Mouse (Mus musculus): ENCODE measurements around the gene Agfg1. TPM values are rescaled to one million over a fixed set of nuclear protein-coding genes. Genes with fewer than 3 reads are reported as not detected.
"Not testable (repeated sequence)": the region's sequence is repeated elsewhere in the genome, so short reads cannot be mapped to it uniquely, and the experiment has no call there.

The Agfg1 gene
- polyA plus RNA-seq, 1 experiment from 2014 or later, result 26.6 TPM

GRCm38 (mm10) chr1:82930558-82930957 is 91.3 kb downstream of the Agfg1 start:
- not testable (repeated sequence) for H3K4me2 ChIP-seq; H3K27me3 ChIP-seq (replicated peaks); H3K4me3 ChIP-seq (replicated peaks); H3K9me3 ChIP-seq (replicated peaks); H3K27ac ChIP-seq (replicated peaks); H3K36me3 ChIP-seq; H3K9ac ChIP-seq (replicated peaks); H3K4me1 ChIP-seq; ATAC-seq (ENCODE audit: low FRiP score)
- 98% methylated on average over 3 of the region's 3 CpGs for WGBS

GRCm38 (mm10) chr1:82931326-82931725 is 92.0 kb downstream of the Agfg1 start, which contains the start of gene Gm6217:
Gene Gm6217, minus strand, starts transcription at chr1:82931399.
- H3K27me3 ChIP-seq (replicated peaks); H3K27ac ChIP-seq (replicated peaks); ATAC-seq (ENCODE audit: low FRiP score); H3K4me2 ChIP-seq; H3K36me3 ChIP-seq; H3K9me3 ChIP-seq (replicated peaks); H3K4me1 ChIP-seq; H3K4me3 ChIP-seq (replicated peaks); H3K9ac ChIP-seq (replicated peaks): not testable (repeated sequence)
- WGBS, result no CpG with 5 or more reads among the region's 6 CpGs

GRCm38 (mm10) chr1:82938666-82939065 is 99.4 kb downstream of the Agfg1 start:
- 93% methylated on average over 5 of the region's 5 CpGs for WGBS
- Histone ChIP-seq H3K36me3 (no peaks in the 10 kb centered on the region), H3K4me2 (no peak overlapping the region), H3K4me3 (replicated peaks) (no peak overlapping the region), H3K4me1 (no peaks in the 10 kb centered on the region), H3K9me3 (replicated peaks) (peaks cover 4% of the 10 kb centered on the region; the same call in 1 of the 2 replicates), H3K27ac (replicated peaks) (no peak overlapping the region), H3K27me3 (replicated peaks) (no peaks in the 10 kb centered on the region), H3K9ac (replicated peaks) (no peak overlapping the region)
- ATAC-seq (ENCODE audit: low FRiP score), result no peak

- H3K36me3 ChIP-seq; ATAC-seq (ENCODE audit: low FRiP score); H3K4me1 ChIP-seq; H3K9me3 ChIP-seq (replicated peaks); H3K4me2 ChIP-seq; H3K4me3 ChIP-seq (replicated peaks); H3K27ac ChIP-seq (replicated peaks); H3K9ac ChIP-seq (replicated peaks); H3K27me3 ChIP-seq (replicated peaks): not testable (repeated sequence)
- WGBS, result 95% methylated on average over 2 of the region's 2 CpGs
Measured at GRCm38 (mm10) chr1:82942505-82942904, 103.2 kb downstream of the Agfg1 start.

- H3K27ac ChIP-seq (replicated peaks); H3K9me3 ChIP-seq (replicated peaks); ATAC-seq (ENCODE audit: low FRiP score); H3K27me3 ChIP-seq (replicated peaks); H3K36me3 ChIP-seq; H3K4me3 ChIP-seq (replicated peaks); H3K4me2 ChIP-seq; H3K9ac ChIP-seq (replicated peaks); H3K4me1 ChIP-seq: not testable (repeated sequence)
- WGBS, result no CpG with 5 or more reads among the region's 6 CpGs
Measured at GRCm38 (mm10) chr1:82943295-82943694, 104.0 kb downstream of the Agfg1 start, which contains the start of gene A030003K21Rik. Gene A030003K21Rik, minus strand, starts transcription at chr1:82943388.

- H3K4me3 ChIP-seq (replicated peaks); ATAC-seq (ENCODE audit: low FRiP score); H3K9ac ChIP-seq (replicated peaks); H3K27ac ChIP-seq (replicated peaks); H3K36me3 ChIP-seq; H3K27me3 ChIP-seq (replicated peaks); H3K9me3 ChIP-seq (replicated peaks); H3K4me2 ChIP-seq; H3K4me1 ChIP-seq: not testable (repeated sequence)
- WGBS, result 100% methylated on average over 2 of the region's 2 CpGs
Measured at GRCm38 (mm10) chr1:82946029-82946428, 106.7 kb downstream of the Agfg1 start.

GRCm38 (mm10) chr1:82948601-82949000 is 109.3 kb downstream of the Agfg1 start:
- no peak overlapping the region for H3K4me3 ChIP-seq (replicated peaks)
- no peak overlapping the region for H3K27ac ChIP-seq (replicated peaks)
- no peaks in the 10 kb centered on the region for H3K4me1 ChIP-seq
- 90% methylated on average over 2 of the region's 2 CpGs for WGBS
- H3K4me2 ChIP-seq, result no peak overlapping the region
- no peaks in the 10 kb centered on the region for H3K36me3 ChIP-seq
- ATAC-seq (ENCODE audit: low FRiP score), result no peak
- H3K9me3 ChIP-seq (replicated peaks), result no peaks in the 10 kb centered on the region
- no peak overlapping the region for H3K9ac ChIP-seq (replicated peaks)
- H3K27me3 ChIP-seq (replicated peaks), result no peaks in the 10 kb centered on the region

Small RNAs within 50 kb of the gene (microRNA-seq; reads per million reads assigned to microRNA genes)
- not detected for gene Gm22396

Other genes with a start within 250 kb of the Agfg1 start
- gene Mff, start 114.6 kb upstream of the Agfg1 start, polyA plus RNA-seq (2015; fragmentation: Nextera tagmentation; extraction: Ambion mirVana), result 347 and 375 TPM in 2 replicates
- 10.5 TPM in 1 of 2 replicates, not detected in the other for gene Tm4sf20, start 71.0 kb upstream of the Agfg1 start, polyA plus RNA-seq (2015; fragmentation: Nextera tagmentation; extraction: Ambion mirVana)
- not detected in 2 replicates for gene Gm47791, start 68.2 kb upstream of the Agfg1 start, polyA plus RNA-seq (2015; fragmentation: Nextera tagmentation; extraction: Ambion mirVana)
- gene A030005L19Rik, start 73.8 kb downstream of the Agfg1 start, polyA plus RNA-seq (2015; fragmentation: Nextera tagmentation; extraction: Ambion mirVana), result 0.26 TPM in 1 of 2 replicates, not detected in the other
- gene A030014E15Rik, start 85.4 kb downstream of the Agfg1 start, polyA plus RNA-seq (2015; fragmentation: Nextera tagmentation; extraction: Ambion mirVana), result not detected in 2 replicates
- gene Gm6217, start 91.9 kb downstream of the Agfg1 start, polyA plus RNA-seq (2015; fragmentation: Nextera tagmentation; extraction: Ambion mirVana), result not detected in 2 replicates
- gene A030003K21Rik, start 103.9 kb downstream of the Agfg1 start, polyA plus RNA-seq (2015; fragmentation: Nextera tagmentation; extraction: Ambion mirVana), result not detected in 2 replicates
- gene Gm7544, start 116.5 kb downstream of the Agfg1 start, polyA plus RNA-seq (2015; fragmentation: Nextera tagmentation; extraction: Ambion mirVana), result not detected in 2 replicates
- not detected in 2 replicates for gene Gm47955, start 120.8 kb downstream of the Agfg1 start, polyA plus RNA-seq (2015; fragmentation: Nextera tagmentation; extraction: Ambion mirVana)
- gene Gm47959, start 161.1 kb downstream of the Agfg1 start, polyA plus RNA-seq (2015; fragmentation: Nextera tagmentation; extraction: Ambion mirVana), result not detected in 2 replicates
- 0.75 and 1.1 TPM in 2 replicates for gene Slc19a3, start 199.0 kb downstream of the Agfg1 start, polyA plus RNA-seq (2015; fragmentation: Nextera tagmentation; extraction: Ambion mirVana)
- gene Krtap28-10, start 203.0 kb downstream of the Agfg1 start, polyA plus RNA-seq (2015; fragmentation: Nextera tagmentation; extraction: Ambion mirVana), result not detected in 2 replicates
- gene Gm47969, start 205.4 kb downstream of the Agfg1 start, polyA plus RNA-seq (2015; fragmentation: Nextera tagmentation; extraction: Ambion mirVana), result not detected in 2 replicates
- gene A030005K14Rik, start 219.9 kb downstream of the Agfg1 start, polyA plus RNA-seq (2015; fragmentation: Nextera tagmentation; extraction: Ambion mirVana), result not detected in 2 replicates
- gene Krtap28-13, start 221.4 kb downstream of the Agfg1 start, polyA plus RNA-seq (2015; fragmentation: Nextera tagmentation; extraction: Ambion mirVana), result not detected in 2 replicates

All from neural tube, embryonic 15.5 days (tissue).